Mouse (Mus musculus) cerebellum, postnatal 10 days (tissue): ENCODE measurements around the gene Ptgfrn.

Experiments
- DNase-seq, 2 experiments: peaks; one replicate each; pipeline ENCODE4 v3.0.0; 2021; ENCODE audit warnings: mixed read lengths in 2 of 2

Gene Ptgfrn

DNA sequence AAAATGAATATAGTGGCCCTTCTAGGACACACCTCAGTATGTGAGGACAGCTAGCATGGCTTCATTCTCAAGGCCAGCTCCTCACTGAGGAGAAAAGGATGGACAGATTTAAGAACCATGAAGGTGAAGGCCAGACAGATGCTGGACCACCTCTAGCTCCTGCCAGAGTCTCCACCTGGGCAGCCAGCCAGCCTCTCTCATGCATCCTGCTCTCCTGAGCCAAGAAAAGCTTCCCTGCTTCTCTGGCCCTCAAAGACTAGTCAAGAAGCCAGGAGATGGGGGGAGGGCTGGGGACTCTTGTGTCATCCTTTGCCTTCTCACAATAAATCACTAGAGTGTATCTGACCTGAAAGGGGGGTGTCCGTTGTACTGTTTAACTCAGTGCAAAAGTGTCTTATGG lies 31.7 kb downstream of the Ptgfrn start:
- peak; percentile 86 to 91 for DNase-seq

- DNase-seq = peak; percentile 52 to 74
Observed at GRCm38 (mm10) chr3:101077710-101078100, 32.4 kb downstream of the Ptgfrn start.

DNA sequence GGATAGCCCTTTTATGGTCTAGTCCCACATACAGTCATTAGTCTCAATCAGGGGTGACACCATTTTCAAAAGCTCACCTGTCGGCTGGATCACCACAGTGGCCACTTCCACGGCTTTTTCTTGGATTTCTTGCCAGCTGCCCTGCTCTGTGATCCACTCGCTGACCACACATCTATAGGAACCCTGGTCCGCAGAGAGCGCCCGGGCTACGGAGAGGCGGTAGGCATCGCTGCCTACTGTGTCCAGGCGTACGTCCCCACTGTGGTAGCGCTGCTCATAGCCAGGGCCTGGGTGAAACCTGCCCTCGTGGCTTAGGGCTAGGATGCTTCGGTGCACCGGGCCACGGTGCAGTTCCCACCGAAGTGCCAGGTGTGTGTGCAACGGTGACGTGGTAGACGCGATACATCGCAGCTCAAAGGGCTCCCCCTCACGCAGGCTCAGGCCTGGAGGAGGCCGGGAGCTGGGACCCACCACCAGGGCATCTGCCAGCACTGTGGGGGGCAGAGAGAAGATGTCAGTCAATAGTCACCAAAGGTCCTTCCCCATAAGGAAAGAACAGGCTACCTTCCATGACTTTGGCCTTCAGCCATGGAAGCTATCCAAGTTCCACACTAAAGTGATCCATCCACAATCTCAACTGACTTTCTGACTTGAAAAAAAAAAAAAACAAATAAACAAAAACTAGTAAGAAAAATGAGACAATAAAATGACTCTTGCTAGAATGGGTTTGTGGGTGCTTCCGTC lies 32.9 kb downstream of the Ptgfrn start:
- DNase-seq = peak; percentile 76 to 83

DNA sequence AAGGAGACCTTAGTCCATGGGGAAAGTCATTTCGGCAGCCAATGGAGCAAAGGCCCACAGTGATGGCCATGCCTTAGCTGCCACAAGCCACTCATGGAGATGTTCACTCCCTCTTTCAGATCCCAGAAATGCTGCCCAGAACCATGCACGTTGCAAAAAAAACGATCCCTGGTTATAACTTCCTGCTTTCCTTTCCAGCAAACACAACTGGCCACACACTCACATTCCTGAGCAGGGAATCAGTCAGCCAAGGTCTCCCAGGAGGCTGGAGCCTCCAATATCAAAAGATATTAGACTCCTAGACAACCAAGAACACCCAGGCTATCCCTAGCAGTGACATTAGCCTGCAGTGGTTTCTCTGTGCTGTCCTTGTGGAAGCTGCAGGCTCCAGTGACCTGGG lies 34.2 kb downstream of the Ptgfrn start:
- DNase-seq = no peak

- no peak for DNase-seq
Observed at GRCm38 (mm10) chr3:101073384-101073783, 36.7 kb downstream of the Ptgfrn start.

DNA sequence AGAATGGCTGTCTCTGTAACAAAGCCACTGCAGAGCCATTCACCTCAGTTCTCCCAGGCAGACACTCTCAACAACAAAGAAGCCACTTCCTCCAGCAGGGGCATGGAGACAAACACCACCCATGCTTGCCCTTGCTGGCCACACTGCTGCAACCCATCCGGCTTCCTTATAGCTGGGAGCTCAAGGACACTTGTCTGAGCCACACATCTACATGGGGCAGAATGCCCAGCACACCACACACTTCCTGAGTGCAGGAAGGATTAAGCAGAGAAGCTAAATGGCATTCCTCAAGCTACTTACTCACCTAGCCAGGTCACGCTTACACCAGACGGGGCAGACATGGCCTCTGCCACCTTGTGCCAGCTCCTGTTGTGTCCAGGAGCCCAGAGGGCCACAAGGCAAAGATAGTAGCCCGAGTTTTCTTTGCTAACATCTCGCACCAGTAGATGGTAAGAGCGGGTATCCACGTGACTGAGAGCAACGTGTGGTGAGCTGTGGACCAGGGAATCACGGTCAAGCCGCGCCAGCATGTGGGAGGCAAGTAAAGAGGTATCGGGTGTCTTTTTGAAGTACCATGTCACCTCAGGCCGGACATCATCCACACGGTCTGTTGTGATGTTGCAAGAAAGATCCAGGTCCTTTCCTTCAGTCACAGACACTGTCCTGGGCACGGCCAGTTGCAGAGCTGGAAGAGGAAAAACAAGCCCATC lies 37.4 kb downstream of the Ptgfrn start:
- DNase-seq = no peak

GRCm38 (mm10) chr3:101071576-101071975 lies 38.5 kb downstream of the Ptgfrn start:
- DNase-seq = no peak

- DNase-seq = no peak
Observed at GRCm38 (mm10) chr3:101070796-101071235, 39.3 kb downstream of the Ptgfrn start.

GRCm38 (mm10) chr3:101070230-101070795 lies 39.8 kb downstream of the Ptgfrn start:
- no peak for DNase-seq

DNA sequence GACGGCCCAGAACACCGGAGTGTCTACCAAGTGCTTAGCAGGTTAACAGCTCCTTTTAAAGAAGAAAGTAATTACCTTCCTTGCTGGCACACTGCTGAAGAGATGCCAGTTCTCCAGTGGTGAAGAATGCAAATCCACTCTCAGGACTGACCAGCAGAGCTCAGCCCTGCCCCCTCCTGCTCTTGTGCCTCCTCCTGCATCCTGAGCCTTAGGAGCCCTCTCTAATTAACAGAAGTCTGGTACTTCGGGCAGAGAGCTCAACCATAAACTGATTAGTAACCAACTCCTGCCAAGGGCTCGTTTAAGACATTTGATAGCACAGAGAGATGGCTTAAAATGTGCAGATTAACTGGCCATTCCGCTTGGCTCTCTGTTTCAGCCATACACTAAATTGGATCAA lies 41.4 kb downstream of the Ptgfrn start:
- peak; percentile 50 to 67 for DNase-seq

DNA sequence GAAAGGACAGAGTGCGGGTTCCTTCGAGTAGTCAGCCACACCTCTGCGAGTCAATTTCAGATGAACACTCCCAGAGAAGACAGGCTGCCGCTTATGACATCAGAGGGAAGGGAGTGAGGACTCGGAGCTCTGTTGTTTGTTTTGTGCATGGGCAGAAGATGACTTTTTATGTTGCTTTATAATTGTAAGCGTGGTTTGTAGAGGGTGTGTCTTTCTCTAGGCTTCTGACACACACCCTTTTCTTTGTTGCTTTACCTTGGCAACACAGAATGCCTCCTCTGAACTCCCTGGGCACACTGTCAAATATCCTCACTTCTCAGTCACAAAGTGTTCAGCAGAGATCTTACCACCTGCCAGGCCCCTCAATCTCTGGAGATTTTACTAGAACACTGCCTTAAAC lies 43.9 kb downstream of the Ptgfrn start:
- DNase-seq = no peak

- no peak for DNase-seq
Observed at GRCm38 (mm10) chr3:101061865-101062585, 48.1 kb downstream of the Ptgfrn start.

DNA sequence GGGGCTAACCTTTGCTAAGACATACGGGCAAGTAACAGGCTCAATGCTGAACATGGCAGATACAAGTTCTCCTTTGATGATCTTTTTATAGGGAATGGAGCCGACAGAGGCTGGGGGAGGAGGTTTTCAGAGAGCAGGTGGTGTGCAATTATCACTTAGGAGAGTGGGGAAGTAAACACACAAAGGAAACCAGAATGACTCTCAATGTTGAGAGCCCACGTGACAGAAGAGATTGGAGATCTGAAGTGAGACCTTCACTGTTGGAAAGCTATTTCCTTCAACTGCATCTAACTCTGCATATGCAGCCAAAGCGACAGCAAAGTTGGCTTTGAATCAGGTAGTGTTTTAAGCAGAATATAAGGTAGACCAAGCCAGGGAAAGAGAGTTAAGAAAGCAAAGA lies 50.9 kb downstream of the Ptgfrn start:
- no peak for DNase-seq

- no peak for DNase-seq
Observed at GRCm38 (mm10) chr3:101058203-101058602, 51.9 kb downstream of the Ptgfrn start.

- DNase-seq = no peak
Observed at GRCm38 (mm10) chr3:101055216-101055615, 54.9 kb downstream of the Ptgfrn start.

- DNase-seq = no peak
Observed at GRCm38 (mm10) chr3:101051601-101052000, 58.5 kb downstream of the Ptgfrn start.

- no peak for DNase-seq
Observed at GRCm38 (mm10) chr3:101049997-101050396, 60.1 kb downstream of the Ptgfrn start.

DNA sequence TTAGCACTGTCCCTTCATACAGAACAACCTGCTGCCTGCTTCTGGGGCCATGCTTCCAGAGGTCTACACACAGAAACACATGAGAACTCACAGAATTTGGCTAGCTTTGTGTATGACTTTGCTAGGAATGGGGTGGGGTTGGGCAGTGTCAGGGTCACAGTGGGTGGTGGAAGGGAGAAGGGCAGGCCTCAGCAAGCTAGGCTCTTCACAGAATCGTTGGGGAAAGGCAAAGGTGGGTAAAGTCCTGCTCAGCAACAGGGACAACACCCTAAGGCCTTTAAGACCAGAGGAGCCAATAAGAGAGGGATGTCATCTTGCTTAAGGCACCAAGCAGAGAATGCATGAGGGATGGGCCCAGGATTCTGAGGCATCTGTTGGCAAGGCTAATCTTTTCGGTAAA lies 61.3 kb downstream of the Ptgfrn start:
- DNase-seq = no peak

DNA sequence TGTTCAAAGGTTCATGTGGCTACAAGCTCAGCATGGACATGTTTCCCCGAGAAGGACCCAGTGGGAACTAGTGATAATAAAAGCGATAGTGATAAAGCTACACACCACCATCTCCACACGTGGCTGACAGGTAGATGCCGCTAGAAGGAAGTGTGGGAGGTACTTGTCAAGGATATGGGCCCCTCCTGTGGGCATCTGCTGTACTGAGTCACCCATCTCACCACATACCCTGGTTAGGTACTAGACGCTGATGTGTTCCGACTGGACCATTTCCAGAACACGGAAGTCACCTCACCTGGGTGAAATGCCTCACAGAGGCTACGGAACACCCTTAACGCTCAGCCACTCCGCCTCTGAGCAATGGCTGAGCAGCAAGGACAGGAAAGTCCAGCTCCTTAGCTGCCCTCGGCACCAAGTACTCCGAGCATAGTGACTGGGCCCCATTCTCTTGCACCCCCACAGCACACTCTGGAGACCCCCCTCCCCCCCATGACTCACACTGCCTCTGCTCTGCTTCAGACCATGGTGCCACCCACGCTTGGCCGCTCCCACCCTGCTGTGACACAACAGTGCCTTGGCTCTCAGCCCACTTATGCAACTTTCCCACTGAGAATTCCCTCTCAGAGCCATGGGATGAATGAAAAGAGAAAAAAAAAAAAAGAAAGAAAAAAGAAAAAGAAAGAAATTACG lies 62.3 kb downstream of the Ptgfrn start:
- peak; percentile 27 to 36 for DNase-seq

DNA sequence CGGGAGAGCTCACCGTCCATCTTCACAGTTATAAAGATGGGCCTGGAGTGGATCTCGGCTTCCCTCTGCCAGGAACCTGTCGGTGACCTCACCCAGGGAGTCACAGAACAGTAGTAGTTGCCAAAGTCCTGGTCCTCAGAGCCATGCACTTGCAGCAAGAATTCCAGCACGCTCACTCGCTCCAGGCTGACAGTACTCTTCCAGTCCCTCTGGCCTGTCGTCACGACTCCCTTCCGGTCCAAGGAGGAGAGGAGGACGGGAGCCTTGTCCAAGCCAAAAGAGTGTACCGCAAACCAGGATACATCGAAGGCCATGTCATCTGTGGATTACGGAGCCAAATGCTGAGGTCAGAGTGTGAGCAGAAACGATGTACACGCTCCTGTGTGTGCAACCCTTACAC lies 64.6 kb downstream of the Ptgfrn start:
- DNase-seq = no peak

DNA sequence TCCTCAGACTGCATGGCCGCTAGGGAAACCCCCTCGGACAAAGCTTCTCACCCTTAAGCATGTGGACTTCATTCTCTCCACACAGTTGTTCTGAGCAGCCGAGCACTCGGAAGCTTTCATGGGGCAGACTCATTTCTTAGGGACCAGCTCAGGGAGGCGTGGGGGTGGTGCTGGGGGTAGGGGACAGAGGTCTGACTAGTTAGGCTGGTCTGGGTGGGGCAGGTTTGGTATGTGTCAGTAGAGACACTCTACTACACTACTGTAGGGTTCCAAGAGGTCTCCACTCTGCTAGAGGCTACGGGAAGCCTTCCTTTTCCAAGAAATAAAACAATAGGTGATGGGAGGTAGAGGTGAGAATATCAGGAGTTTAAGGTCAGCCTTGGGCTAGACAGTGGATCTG lies 65.4 kb downstream of the Ptgfrn start:
- DNase-seq = no peak

DNA sequence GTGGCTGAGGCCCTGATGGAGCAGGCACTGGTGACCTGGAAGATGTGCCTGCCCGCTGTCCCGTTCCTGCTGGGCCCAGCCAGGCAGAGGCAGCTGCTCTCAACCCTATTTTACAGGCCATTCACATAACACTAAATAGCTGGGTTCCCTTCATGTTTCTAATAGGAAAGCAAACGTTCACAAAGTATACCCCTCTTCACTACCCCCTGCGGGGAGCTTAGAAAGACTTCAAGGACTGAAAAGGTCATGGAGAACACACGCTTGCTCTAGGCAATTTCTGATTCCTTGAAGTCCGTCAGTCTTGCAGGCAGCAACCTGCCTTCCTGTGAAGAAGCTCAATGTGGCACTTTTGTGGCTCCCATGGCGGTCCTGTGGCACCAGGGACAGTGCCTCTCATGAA lies 68.1 kb downstream of the Ptgfrn start:
- no peak for DNase-seq
